Mouse (Mus musculus) ovary, postnatal 36 days (tissue): ENCODE data around the gene BC051019.

Experiments used
- DNase-seq: peaks from one replicate; pipeline ENCODE4 v3.0.0; 2022; ENCODE audit warnings: low spot score, mixed read lengths

The BC051019 gene

GRCm38 (mm10) chr7:109723697-109724096 is at the start of gene BC051019:
Gene BC051019 (minus strand): TSS chr7:109723850.
- no peak for DNase-seq

- no peak for DNase-seq
These were observed 48.6 kb upstream of the BC051019 start for GRCm38 (mm10) chr7:109772251-109772650.

- DNase-seq, result no peak
These were observed 45.2 kb upstream of the BC051019 start for GRCm38 (mm10) chr7:109768699-109769383.

- no peak for DNase-seq
These were observed 44.1 kb upstream of the BC051019 start for GRCm38 (mm10) chr7:109767575-109768350.

- no peak for DNase-seq
These were observed 40.4 kb upstream of the BC051019 start for GRCm38 (mm10) chr7:109764009-109764408.

- no peak for DNase-seq
These were observed 32.6 kb upstream of the BC051019 start for GRCm38 (mm10) chr7:109756291-109756690.

- no peak for DNase-seq
These were observed 30.4 kb upstream of the BC051019 start for GRCm38 (mm10) chr7:109754034-109754433.

GRCm38 (mm10) chr7:109752008-109752925 is 28.6 kb upstream of the BC051019 start, which contains the start of gene Tmem9b:
Gene Tmem9b (minus strand): TSS chr7:109752875.
- DNase-seq, result peak; percentile 81

GRCm38 (mm10) chr7:109751427-109752007 is 27.9 kb upstream of the BC051019 start:
- DNase-seq, result no peak

GRCm38 (mm10) chr7:109747747-109748146 is 24.1 kb upstream of the BC051019 start:
- DNase-seq, result no peak

- DNase-seq, result no peak
These were observed 18.1 kb upstream of the BC051019 start for GRCm38 (mm10) chr7:109741703-109742102.

- DNase-seq, result no peak
These were observed 17.4 kb upstream of the BC051019 start for GRCm38 (mm10) chr7:109741060-109741459.

- no peak for DNase-seq
These were observed 16.2 kb upstream of the BC051019 start for GRCm38 (mm10) chr7:109739822-109740370.

GRCm38 (mm10) chr7:109734806-109735205 is 11.2 kb upstream of the BC051019 start:
- no peak for DNase-seq

GRCm38 (mm10) chr7:109731626-109732025 is 8.0 kb upstream of the BC051019 start, which contains the start of gene Ascl3:
Gene Ascl3 (minus strand): TSS chr7:109731726.
- no peak for DNase-seq

GRCm38 (mm10) chr7:109723114-109723513 is 536 bp downstream of the BC051019 start:
- no peak for DNase-seq

GRCm38 (mm10) chr7:109722618-109723017 is 1.0 kb downstream of the BC051019 start:
- DNase-seq, result no peak

GRCm38 (mm10) chr7:109719286-109719685 is 4.4 kb downstream of the BC051019 start:
- no peak for DNase-seq

GRCm38 (mm10) chr7:109713434-109713982 is 10.1 kb downstream of the BC051019 start:
- DNase-seq, result no peak

GRCm38 (mm10) chr7:109712198-109712597 is 11.5 kb downstream of the BC051019 start:
- no peak for DNase-seq

GRCm38 (mm10) chr7:109710069-109710468 is 13.6 kb downstream of the BC051019 start:
- DNase-seq, result no peak
